Mouse (Mus musculus) lung, adult 2 months (tissue): Measurements from ENCODE around the gene Arl3.

Source experiments
- CTCF ChIP-seq: fragments of 200-500 bp; IDR thresholded peaks from 2 replicates; pipeline ENCODE4 v1.5.1; 2011; ENCODE audit warnings: mild to moderate bottlenecking, low read length, control low read depth; ENCODE audit not compliant: insufficient read depth
- POLR2A ChIP-seq: fragments of 200-500 bp; IDR thresholded peaks from 2 replicates; pipeline ENCODE4 v1.6.1; 2011; ENCODE audit warnings: low read depth, mild to moderate bottlenecking, control low read depth, low read length, borderline replicate concordance; ENCODE audit errors: extremely low read depth

- TF ChIP-seq CTCF (no peak), POLR2A (no peak)
Observed at GRCm38 (mm10) chr19:46553541-46553955, 19.4 kb downstream of the Arl3 start.
